Mouse (Mus musculus) MEL (cell line): ENCODE measurements around the gene Npr1. TPM values are rescaled to one million over a fixed set of nuclear protein-coding genes. Genes with fewer than 3 reads are reported as not detected.

ENCODE experiments used
- DNase-seq: peaks from one replicate; pipeline ENCODE4 v3.0.0; 2011; ENCODE audit warnings: low read depth, low spot score
- H3K27ac ChIP-seq: 2 replicates; pipeline ENCODE4 v1.5.1; 2012; ENCODE audit warnings: low read depth, mild to moderate bottlenecking, control low read depth, low read length, moderate library complexity; ENCODE audit not compliant: control insufficient read depth
- H3K27me3 ChIP-seq, 2 experiments: fragments of 150-350 bp in 1 of 2; sonication (generic) in 1 of 2; 2 replicates each; pipeline ENCODE4 v1.6.1; 2012; ENCODE audit warnings: low read length in 2 of 2, mild to moderate bottlenecking in 2 of 2, improper control_type of control experiment in 1 of 2, moderate library complexity in 1 of 2; ENCODE audit not compliant: insufficient read depth in 2 of 2, control insufficient read depth in 1 of 2
- H3K36me3 ChIP-seq, 2 experiments: 2 replicates each; pipeline ENCODE4 v1.6.1; 2012 to 2014; ENCODE audit warnings: low read length in 2 of 2, improper control_type of control experiment in 1 of 2, inconsistent platforms in 1 of 2, mild to moderate bottlenecking in 1 of 2; ENCODE audit not compliant: insufficient read depth in 2 of 2, control insufficient read depth in 1 of 2
- H3K4me1 ChIP-seq, 2 experiments: fragments of 150-350 bp in 1 of 2; sonication (generic) in 1 of 2; 2 replicates each; pipeline ENCODE4 v1.6.1; 2012; ENCODE audit warnings: low read length in 2 of 2, improper control_type of control experiment in 1 of 2, mild to moderate bottlenecking in 1 of 2; ENCODE audit not compliant: insufficient read depth in 2 of 2, control insufficient read depth in 1 of 2
- H3K4me3 ChIP-seq, 2 experiments: fragments of 150-350 bp in 1 of 2; sonication (generic) in 1 of 2; 2 replicates each; pipeline ENCODE4 v1.5.1; 2012; ENCODE audit warnings: low read depth in 2 of 2, low read length in 2 of 2, mild to moderate bottlenecking in 2 of 2, moderate library complexity in 2 of 2, control low read depth in 1 of 2, improper control_type of control experiment in 1 of 2; ENCODE audit not compliant: control insufficient read depth in 1 of 2, insufficient read depth in 1 of 2
- H3K79me2 ChIP-seq: 2 replicates; pipeline ENCODE4 v1.6.1; 2012; ENCODE audit warnings: mild to moderate bottlenecking, low read length, moderate library complexity; ENCODE audit not compliant: control insufficient read depth, poor library complexity, insufficient read depth
- H3K9ac ChIP-seq: 2 replicates; pipeline ENCODE4 v1.6.1; 2012; ENCODE audit warnings: low read depth, mild to moderate bottlenecking, control low read depth, low read length, moderate library complexity; ENCODE audit not compliant: control insufficient read depth, poor library complexity, severe bottlenecking
- H3K9me3 ChIP-seq: fragments of 150-350 bp; sonication (generic); replicated peaks from 2 replicates; pipeline ENCODE4 v1.6.1; 2012; ENCODE audit warnings: mild to moderate bottlenecking, low read length, improper control_type of control experiment, moderate library complexity; ENCODE audit not compliant: insufficient read depth
- BHLHE40 ChIP-seq: IDR thresholded peaks from 2 replicates; pipeline ENCODE4 v1.6.1; 2012; ENCODE audit warnings: low read depth, mild to moderate bottlenecking, inconsistent platforms, low read length, improper control_type of control experiment, borderline replicate concordance
- ELF1 ChIP-seq: IDR thresholded peaks from 2 replicates; pipeline ENCODE4 v1.6.1; 2014; ENCODE audit warnings: low read depth, mild to moderate bottlenecking, inconsistent platforms, low read length, improper control_type of control experiment, moderate library complexity
- GATA1 ChIP-seq: IDR thresholded peaks from 2 replicates; pipeline ENCODE4 v1.6.1; 2011; ENCODE audit warnings: low read depth, low read length, improper control_type of control experiment
- MAFK ChIP-seq: IDR thresholded peaks from 2 replicates; pipeline ENCODE4 v1.6.1; 2011; ENCODE audit warnings: low read depth, mild to moderate bottlenecking, low read length, improper control_type of control experiment, borderline replicate concordance
- MAX ChIP-seq: IDR thresholded peaks from 2 replicates; pipeline ENCODE4 v1.6.1; 2011; ENCODE audit warnings: low read length, improper control_type of control experiment
- MAZ ChIP-seq: IDR thresholded peaks from 2 replicates; pipeline ENCODE4 v1.6.1; 2012; ENCODE audit warnings: low read depth, mild to moderate bottlenecking, inconsistent platforms, low read length, improper control_type of control experiment
- MEF2A ChIP-seq: IDR thresholded peaks from 2 replicates; pipeline ENCODE4 v1.6.1; 2014; ENCODE audit warnings: low read depth, mild to moderate bottlenecking, inconsistent platforms, low read length, improper control_type of control experiment; ENCODE audit not compliant: poor library complexity, insufficient replicate concordance, severe bottlenecking; ENCODE audit errors: extremely low read depth
- MYB ChIP-seq: IDR thresholded peaks from 2 replicates; pipeline ENCODE4 v1.6.1; 2011; ENCODE audit warnings: mild to moderate bottlenecking, low read depth, low read length, improper control_type of control experiment
- NELFE ChIP-seq: IDR thresholded peaks from 2 replicates; pipeline ENCODE4 v1.6.1; 2011; ENCODE audit warnings: low read depth, low read length, improper control_type of control experiment
- POLR2A ChIP-seq, 2 experiments: IDR thresholded peaks; 2 replicates each; pipeline ENCODE4 v1.6.1; 2011 to 2012; ENCODE audit warnings: low read length in 2 of 2, mild to moderate bottlenecking in 2 of 2, control low read depth in 1 of 2, improper control_type of control experiment in 1 of 2, low read depth in 1 of 2, moderate library complexity in 1 of 2; ENCODE audit not compliant: control insufficient read depth in 1 of 2, insufficient read depth in 1 of 2, poor library complexity in 1 of 2
- RAD21 ChIP-seq: IDR thresholded peaks from 2 replicates; pipeline ENCODE4 v1.6.1; 2011; ENCODE audit warnings: mild to moderate bottlenecking, low read depth, low read length, improper control_type of control experiment
- SIN3A ChIP-seq: IDR thresholded peaks from 2 replicates; pipeline ENCODE4 v1.6.1; 2012; ENCODE audit warnings: low read length, improper control_type of control experiment, inconsistent platforms
- SMC3 ChIP-seq: IDR thresholded peaks from 2 replicates; pipeline ENCODE4 v1.6.1; 2011; ENCODE audit warnings: low read depth, low read length, improper control_type of control experiment
- TAL1 ChIP-seq: IDR thresholded peaks from 2 replicates; pipeline ENCODE4 v1.6.1; 2012; ENCODE audit warnings: mild to moderate bottlenecking, inconsistent platforms, low read length, moderate library complexity, mixed read lengths
- UBTF ChIP-seq: IDR thresholded peaks from 2 replicates; pipeline ENCODE4 v1.6.1; 2012; ENCODE audit warnings: low read depth, mild to moderate bottlenecking, inconsistent platforms, low read length, improper control_type of control experiment, moderate library complexity, borderline replicate concordance; ENCODE audit not compliant: insufficient read depth
- USF2 ChIP-seq, 2 experiments: IDR thresholded peaks; 2 replicates each; pipeline ENCODE4 v1.6.1; 2011 to 2012; ENCODE audit warnings: improper control_type of control experiment in 2 of 2, low read length in 2 of 2, borderline replicate concordance in 1 of 2, inconsistent platforms in 1 of 2, low read depth in 1 of 2, mild to moderate bottlenecking in 1 of 2; ENCODE audit not compliant: insufficient read depth in 1 of 2
- ZC3H11A ChIP-seq: IDR thresholded peaks from 2 replicates; pipeline ENCODE4 v1.6.1; 2012; ENCODE audit warnings: low read depth, mild to moderate bottlenecking, inconsistent platforms, low read length, improper control_type of control experiment
- ZKSCAN1 ChIP-seq: IDR thresholded peaks from 2 replicates; pipeline ENCODE4 v1.6.1; 2012; ENCODE audit warnings: low read depth, mild to moderate bottlenecking, inconsistent platforms, low read length, improper control_type of control experiment, moderate library complexity
- ZMIZ1 ChIP-seq: IDR thresholded peaks from 2 replicates; pipeline ENCODE4 v1.6.1; 2012; ENCODE audit warnings: low read depth, mild to moderate bottlenecking, inconsistent platforms, low read length, improper control_type of control experiment, moderate library complexity
- ZNF384 ChIP-seq: IDR thresholded peaks from 2 replicates; pipeline ENCODE4 v1.6.1; 2012; ENCODE audit warnings: low read depth, mild to moderate bottlenecking, inconsistent platforms, low read length, improper control_type of control experiment
- polyA plus RNA-seq, 2 experiments: library from polyadenylated mRNA; stranded (reverse) in 1 of 2; unstranded in 1 of 2; fragments of >175 nt in 1 of 2; fragments of >200 nt in 1 of 2; gene quantifications; 2 replicates each; pipeline versions ENCODE4 v1.2.1 to v1.2.4; 2012; ENCODE audit warnings: low replicate concordance in 2 of 2, low read depth in 1 of 2; ENCODE audit not compliant: insufficient read length in 2 of 2, insufficient read depth in 1 of 2, missing spikeins in 1 of 2
- total RNA-seq: library from RNA; depleted of rRNA; stranded (reverse); fragments of 300-350 nt; gene quantifications from 2 replicates; pipeline ENCODE4 v1.2.3, GENCODE M21; 2012

Gene Npr1
- total and polyA plus RNA-seq, 3 experiments = 0.11 TPM; not detected in 2

DNA sequence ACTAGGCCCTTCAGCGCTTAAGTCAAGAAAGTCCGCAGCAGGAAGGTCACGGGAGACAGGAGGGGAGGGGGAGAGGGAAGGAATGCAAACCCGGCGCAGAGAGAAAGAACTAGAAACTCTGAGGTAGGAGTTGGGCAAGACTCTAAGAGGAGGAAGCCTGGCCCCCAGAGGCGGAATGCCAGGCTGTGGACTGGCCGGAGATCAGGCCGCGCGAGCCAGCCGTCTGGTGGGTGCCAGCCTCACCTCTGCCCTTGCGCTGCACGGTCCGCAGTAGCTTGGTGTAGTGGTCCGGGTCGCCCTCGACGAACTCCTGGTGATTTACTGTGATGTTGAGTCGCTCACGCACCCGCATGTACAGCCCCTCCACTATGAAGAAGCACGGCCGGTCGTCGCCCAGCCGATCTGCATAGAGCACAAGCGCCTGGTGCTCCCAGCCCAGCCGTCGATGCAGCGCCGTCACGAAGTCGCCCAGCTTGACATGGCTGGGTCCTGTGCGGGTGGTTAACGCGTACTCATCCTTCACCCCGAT is 1.1 kb downstream of the Npr1 start:
- no peaks in the 10 kb centered on the region for H3K9me3 ChIP-seq
- no peak overlapping the region for H3K9ac ChIP-seq
- H3K79me2 ChIP-seq = no peaks in the 10 kb centered on the region
- no peak for TF ChIP-seq ZC3H11A
- no peak for TF ChIP-seq RAD21
- no peak for TF ChIP-seq MAZ
- TF ChIP-seq GATA1 = no peak
- no peak for TF ChIP-seq ZMIZ1
- no peak for TF ChIP-seq MAX
- TF ChIP-seq UBTF = no peak
- TF ChIP-seq MEF2A = no peak
- TF ChIP-seq MAFK = no peak
- no peak for TF ChIP-seq POLR2A (IDR thresholded peaks at IDR 0.05; ENCODE audit: control insufficient read depth in 1 of 2, insufficient read depth in 1 of 2, low read depth in 1 of 2, low read length in 2 of 2, poor library complexity in 1 of 2)
- TF ChIP-seq NELFE = no peak
- no peak for TF ChIP-seq MYB
- TF ChIP-seq USF2 (IDR thresholded peaks at IDR 0.05; ENCODE audit: borderline replicate concordance in 1 of 2, insufficient read depth in 1 of 2, low read depth in 1 of 2, low read length in 2 of 2) = no peak
- no peak for TF ChIP-seq SMC3
- H3K27ac ChIP-seq = no peak overlapping the region
- no peaks in the 10 kb centered on the region for H3K4me1 ChIP-seq
- H3K27me3 ChIP-seq = peaks cover 8 to 12% of the 10 kb centered on the region in 2 experiments
- DNase-seq = no peak
- no peak overlapping the region for H3K4me3 ChIP-seq
- H3K36me3 ChIP-seq = no peaks in the 10 kb centered on the region

DNA sequence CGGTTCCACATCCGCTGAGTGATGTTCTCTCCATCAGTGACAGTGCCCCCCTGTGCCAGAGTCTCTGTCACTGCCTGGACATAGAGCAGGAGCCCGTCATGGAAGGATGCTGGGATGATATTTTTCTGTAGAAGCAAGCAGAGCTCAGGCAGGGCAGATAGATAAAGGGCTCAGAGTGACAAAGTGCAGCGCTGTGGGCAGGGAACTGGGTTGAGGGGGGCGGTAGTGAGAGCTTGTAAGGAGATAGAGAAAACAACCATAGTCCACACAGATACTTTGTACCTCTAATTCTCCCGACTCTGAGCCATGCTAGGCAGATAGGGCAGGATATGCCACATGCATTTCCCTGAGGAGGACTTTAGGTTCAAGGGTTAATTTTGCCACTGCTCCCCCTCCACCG is 3.1 kb downstream of the Npr1 start:
- Histone ChIP-seq H3K9ac (no peak overlapping the region), H3K27ac (no peak overlapping the region), H3K36me3 (no peaks in the 10 kb centered on the region), H3K9me3 (no peaks in the 10 kb centered on the region), H3K79me2 (no peaks in the 10 kb centered on the region), H3K4me3 (no peak overlapping the region), H3K4me1 (no peaks in the 10 kb centered on the region), H3K27me3 (peaks cover 8 to 13% of the 10 kb centered on the region in 2 experiments)
- TF ChIP-seq ZC3H11A = no peak
- no peak for TF ChIP-seq BHLHE40
- no peak for TF ChIP-seq ZNF384
- no peak for TF ChIP-seq TAL1
- TF ChIP-seq SIN3A = no peak
- TF ChIP-seq ELF1 = no peak
- no peak for TF ChIP-seq ZKSCAN1
- TF ChIP-seq NELFE = no peak
- DNase-seq = no peak
